ENCODE assay signal across 10 mouse cellular contexts in genomic region chr6:99670481-99671119, GRCm38 (mm10). TPM values are rescaled to one million over a fixed set of nuclear protein-coding genes. Genes with fewer than 3 reads are reported as not detected.
DNase-seq lines count a peak whose midpoint lies in the region; ATAC-seq and TF ChIP-seq lines count a peak whose summit lies in the region.
"Had no signal": no experiment of that assay in that cellular context is flagged by ENCODE, and none has a peak within 500 bp of the region (broad histone marks: within the 10 kb centered on the region; RNA-seq: fewer than 3 reads in every experiment).

No protein-coding gene starts in this region.

- no peak overlapping the region for H3K4me3 ChIP-seq in MEL (ENCODE audit: control insufficient read depth in 1 of 2, insufficient read depth in 1 of 2, low read depth in 2 of 2, low read length in 2 of 2)
- H3K4me3 ChIP-seq in lung, embryonic 16.5 days (ENCODE audit: low read length): no peak overlapping the region

- peak; percentile 27 for TF ChIP-seq RAD21 in MEL (IDR thresholded peaks at IDR 0.05; ENCODE audit: low read depth, low read length)

- no peak overlapping the region for H3K27ac ChIP-seq in MEL (ENCODE audit: control insufficient read depth, low read depth, low read length)
- no peak overlapping the region for H3K27ac ChIP-seq in lung, embryonic 16.5 days (ENCODE audit: low read length)

- ATAC-seq in lung, embryonic 16.5 days (ENCODE audit: low read depth): 0 out of 2 replicates have a peak, but pooled peaks have one; percentile 15
- peak; percentile 58 for ATAC-seq in neutrophil, adult 5-6 weeks (ENCODE audit: extremely low read depth, insufficient number of reproducible peaks, low FRiP score, poor library complexity, severe bottlenecking)

- peak; percentile 43 to 49 for DNase-seq in adrenal gland, adult 18-20 months (ENCODE audit: low spot score in 2 of 2)
- no peak for DNase-seq in adrenal gland, postnatal 4 days (ENCODE audit: low spot score in 2 of 2)
- DNase-seq in MEL (ENCODE audit: low read depth, low spot score): peak; percentile 50
- peak; percentile 73 for DNase-seq in cerebellum, adult 9-11 months
- peak; percentile 52 to 57 for DNase-seq in frontal cortex, postnatal 10 days (ENCODE audit: low spot score in 2 of 2)
- DNase-seq in kidney, adult 9 months: peak; percentile 65

- no peaks in the 10 kb centered on the region for H3K36me3 ChIP-seq in MEL (ENCODE audit: control insufficient read depth in 1 of 2, insufficient read depth in 2 of 2, low read length in 2 of 2)
- H3K36me3 ChIP-seq in lung, embryonic 16.5 days (ENCODE audit: control insufficient read depth, insufficient read depth, low read length): no peaks in the 10 kb centered on the region
- H3K36me3 ChIP-seq: G1E had no signal

- no peaks in the 10 kb centered on the region for H3K27me3 ChIP-seq in MEL (ENCODE audit: control insufficient read depth in 1 of 2, insufficient read depth in 2 of 2, low read length in 2 of 2)
- no peaks in the 10 kb centered on the region for H3K27me3 ChIP-seq in lung, embryonic 16.5 days (ENCODE audit: control insufficient read depth, insufficient read depth, low read depth, low read length)

- no peak for TF ChIP-seq EP300 in MEL (IDR thresholded peaks at IDR 0.05; ENCODE audit: low read depth in 1 of 2, low read length in 2 of 2)

- H3K4me1 ChIP-seq in MEL (ENCODE audit: control insufficient read depth in 1 of 2, insufficient read depth in 2 of 2, low read length in 2 of 2): no peaks in the 10 kb centered on the region
- H3K4me1 ChIP-seq in lung, embryonic 16.5 days (replicated peaks; ENCODE audit: control insufficient read depth, insufficient read depth, low read length): peaks cover 11% of the 10 kb centered on the region

- H3K4me2 ChIP-seq in lung, embryonic 16.5 days (ENCODE audit: low read depth, low read length): no peak overlapping the region

- H3K9me3 ChIP-seq in MEL (replicated peaks; ENCODE audit: insufficient read depth, low read length): no peaks in the 10 kb centered on the region
- no peaks in the 10 kb centered on the region for H3K9me3 ChIP-seq in lung, embryonic 16.5 days (ENCODE audit: control insufficient read depth, low read length)

- 72% methylated on average over 7 of the region's 7 CpGs for WGBS in lung, embryonic 16.5 days

- no peak overlapping the region for H3K9ac ChIP-seq in MEL (ENCODE audit: control insufficient read depth, low read depth, low read length, poor library complexity, severe bottlenecking)
- H3K9ac ChIP-seq in lung, embryonic 16.5 days (ENCODE audit: low read length): no peak overlapping the region

- H3K79me2 ChIP-seq in MEL (ENCODE audit: control insufficient read depth, insufficient read depth, low read length, poor library complexity): no peaks in the 10 kb centered on the region

- no peak for TF ChIP-seq POLR2A in MEL (IDR thresholded peaks at IDR 0.05; ENCODE audit: control insufficient read depth in 1 of 2, insufficient read depth in 1 of 2, low read depth in 1 of 2, low read length in 2 of 2, poor library complexity in 1 of 2)

- peak; percentile 47 to 69 (median 60) for TF ChIP-seq CTCF in MEL (IDR thresholded peaks at IDR 0.05 in 2 of 3, conservative IDR thresholded peaks at IDR 0.05 in 1 of 3; ENCODE audit: control insufficient read depth in 1 of 3, insufficient read depth in 1 of 3, low read depth in 2 of 3, low read length in 3 of 3, poor library complexity in 1 of 3, severe bottlenecking in 1 of 3)

TF ChIP-seq in MEL, 35 proteins besides CTCF, POLR2A, EP300 and RAD21:
- TF ChIP-seq SMC3 (IDR thresholded peaks at IDR 0.05; ENCODE audit: low read depth, low read length) (peak; percentile 58), MAZ (IDR thresholded peaks at IDR 0.05; ENCODE audit: low read depth, low read length) (no peak)

RNA-seq across cellular contexts. Expression of gene Gm20696, which starts 4.0 kb away (rescaled TPM):
- total RNA-seq in adrenal gland, adult 18-20 months (2021): 1 to 10 TPM; 2.5 to 3.0 TPM
- 1 to 10 TPM; 6.2 to 6.8 TPM for total RNA-seq in adrenal gland, postnatal 4 days (2021)
- total RNA-seq in MEL (2012; rRNA removed): 0.39 and 0.49 TPM in 2 replicates
- polyA plus RNA-seq in MEL (2012; ENCODE audit: insufficient read depth in 1 of 2, insufficient read length in 2 of 2, low read depth in 1 of 2, low replicate concordance in 2 of 2, missing spikeins in 1 of 2): under 1 TPM in 1 of 2 experiments, not detected in 1; 0.07 TPM
- 2.3 and 2.5 TPM in 2 replicates for polyA plus RNA-seq in lung, embryonic 16.5 days (2015; fragmentation: Nextera tagmentation; extraction: Ambion mirVana)
- 58.0 and 58.2 TPM in 2 replicates for total RNA-seq in neutrophil, adult 5-6 weeks (2017)
- polyA plus RNA-seq: G1E had no signal

RNA-seq across cellular contexts. Expression of gene Eif4e3, which starts 4.0 kb away (rescaled TPM):
- 10 to 100 TPM; 30.4 to 48.6 TPM for total RNA-seq in adrenal gland, adult 18-20 months (2021)
- 10 to 100 TPM; 13.6 to 15.4 TPM for total RNA-seq in adrenal gland, postnatal 4 days (2021)
- total RNA-seq in MEL (2012; rRNA removed): not detected in 2 replicates
- not detected for polyA plus RNA-seq in MEL (2012; ENCODE audit: insufficient read depth in 1 of 2, insufficient read length in 2 of 2, low read depth in 1 of 2, low replicate concordance in 2 of 2, missing spikeins in 1 of 2)
- polyA plus RNA-seq in lung, embryonic 16.5 days (2015; fragmentation: Nextera tagmentation; extraction: Ambion mirVana): 26.1 and 26.3 TPM in 2 replicates
- 20.5 and 23.5 TPM in 2 replicates for total RNA-seq in neutrophil, adult 5-6 weeks (2017)
- total RNA-seq: G1E had no signal
- polyA plus RNA-seq: G1E had no signal

RNA-seq across cellular contexts. Expression of gene Gpr27, which starts 21.9 kb away (rescaled TPM):
- 1 to 10 TPM; 3.0 to 3.5 TPM for total RNA-seq in adrenal gland, adult 18-20 months (2021)
- total RNA-seq in adrenal gland, postnatal 4 days (2021): 1 to 10 TPM; 7.2 to 7.3 TPM
- not detected in 2 replicates for total RNA-seq in MEL (2012; rRNA removed)
- polyA plus RNA-seq in MEL (2012; ENCODE audit: insufficient read depth in 1 of 2, insufficient read length in 2 of 2, low read depth in 1 of 2, low replicate concordance in 2 of 2, missing spikeins in 1 of 2): not detected
- 2.0 and 2.3 TPM in 2 replicates for polyA plus RNA-seq in lung, embryonic 16.5 days (2015; fragmentation: Nextera tagmentation; extraction: Ambion mirVana)
- total RNA-seq in neutrophil, adult 5-6 weeks (2017): 0.74 TPM in 1 of 2 replicates, not detected in the other
- polyA plus RNA-seq: G1E had no signal

RNA-seq across cellular contexts. Expression of gene Prok2, which starts 55.6 kb away (rescaled TPM):
- not detected for total RNA-seq in adrenal gland, adult 18-20 months (2021)
- total RNA-seq in adrenal gland, postnatal 4 days (2021): under 1 TPM in 1 of 2 experiments, not detected in 1; 0.25 TPM
- total RNA-seq in MEL (2012; rRNA removed): not detected in 2 replicates
- polyA plus RNA-seq in MEL (2012; ENCODE audit: insufficient read depth in 1 of 2, insufficient read length in 2 of 2, low read depth in 1 of 2, low replicate concordance in 2 of 2, missing spikeins in 1 of 2): not detected
- polyA plus RNA-seq in lung, embryonic 16.5 days (2015; fragmentation: Nextera tagmentation; extraction: Ambion mirVana): 0.20 TPM in 1 of 2 replicates, not detected in the other
- total RNA-seq in neutrophil, adult 5-6 weeks (2017): 0.37 and 1.2 TPM in 2 replicates
- polyA plus RNA-seq: G1E; heart, embryonic 16.5 days had no signal

Comparison
In these comparisons a context has a peak if more than half of its experiments do, and no peak if none do; other contexts are left out.
1. DNase-seq: peak in adrenal gland, adult 18-20 months (2 of 2), MEL (single experiment), cerebellum, adult 9-11 months (single experiment), frontal cortex, postnatal 10 days (2 of 2) and kidney, adult 9 months (single experiment); none in adrenal gland, postnatal 4 days (0 of 2).
2. RNA of gene Eif4e3, which starts 4.0 kb away (total RNA-seq): 30.4 to 48.6 TPM in adrenal gland, adult 18-20 months, 20.5 to 23.5 TPM in neutrophil, adult 5-6 weeks and 13.6 to 15.4 TPM in adrenal gland, postnatal 4 days; not detected in MEL; every median in the first group is over 10 times any median in the second.